In genomic region chr1:168064065-168064664, GRCm38 (mm10) we compare ENCODE assay signal across 18 mouse cellular contexts.
A peak's percentile ranks its signal among the peaks of the same experiment; 100 is the strongest.
DNase-seq lines count a peak whose midpoint lies in the region; ATAC-seq and TF ChIP-seq lines count a peak whose summit lies in the region.
"Had no signal": no experiment of that assay in that cellular context is flagged by ENCODE, and none has a peak within 500 bp of the region (broad histone marks: within the 10 kb centered on the region; RNA-seq: fewer than 3 reads in every experiment).

No protein-coding gene starts in this region.

- no peaks in the 10 kb centered on the region for H3K9me3 ChIP-seq in forebrain, embryonic 14.5 days (replicated peaks; ENCODE audit: control insufficient read depth, low read length)
- no peaks in the 10 kb centered on the region for H3K9me3 ChIP-seq in forebrain, embryonic 13.5 days (replicated peaks)
- H3K9me3 ChIP-seq in hindbrain, postnatal 0 days (ENCODE audit: low read length): no peaks in the 10 kb centered on the region
- no peaks in the 10 kb centered on the region for H3K9me3 ChIP-seq in hindbrain, embryonic 12.5 days (replicated peaks)
- H3K9me3 ChIP-seq: forebrain, embryonic 12.5 days; heart, embryonic 10.5 days; heart, embryonic 15.5 days; hindbrain, embryonic 15.5 days had no signal

- no peak for ATAC-seq in forebrain, embryonic 14.5 days
- ATAC-seq in forebrain, embryonic 13.5 days: no peak
- peak; percentile 75 for ATAC-seq in hindbrain, postnatal 0 days
- no peak for ATAC-seq in hindbrain, embryonic 12.5 days (ENCODE audit: low FRiP score)

- no peak for TF ChIP-seq CTCF in hindbrain, postnatal 0 days (IDR thresholded peaks at IDR 0.05; ENCODE audit: low read depth)

- H3K9ac ChIP-seq in forebrain, embryonic 14.5 days (ENCODE audit: low read length): no peak overlapping the region
- no peak overlapping the region for H3K9ac ChIP-seq in forebrain, embryonic 13.5 days
- H3K9ac ChIP-seq in hindbrain, postnatal 0 days (replicated peaks; ENCODE audit: low read length): no peak overlapping the region
- no peak overlapping the region for H3K9ac ChIP-seq in hindbrain, embryonic 12.5 days
- H3K9ac ChIP-seq: forebrain, embryonic 12.5 days; heart, embryonic 15.5 days; hindbrain, embryonic 15.5 days had no signal

- H3K4me1 ChIP-seq in forebrain, embryonic 14.5 days (ENCODE audit: control insufficient read depth, insufficient read depth, low read length): peaks cover 5% of the 10 kb centered on the region
- peaks cover 16% of the 10 kb centered on the region for H3K4me1 ChIP-seq in forebrain, embryonic 13.5 days
- H3K4me1 ChIP-seq in hindbrain, postnatal 0 days (ENCODE audit: insufficient read depth, low read length): peaks cover 6% of the 10 kb centered on the region; the same call in 1 of the 2 replicates
- H3K4me1 ChIP-seq in hindbrain, embryonic 12.5 days: no peaks in the 10 kb centered on the region
- H3K4me1 ChIP-seq: heart, embryonic 10.5 days; heart, embryonic 15.5 days had no signal

- H3K4me3 ChIP-seq in forebrain, embryonic 14.5 days (ENCODE audit: low read depth, low read length): no peak overlapping the region
- H3K4me3 ChIP-seq in forebrain, embryonic 13.5 days: no peak overlapping the region
- H3K4me3 ChIP-seq in hindbrain, postnatal 0 days (ENCODE audit: low read length): no peak overlapping the region
- no peak overlapping the region for H3K4me3 ChIP-seq in hindbrain, embryonic 12.5 days
- H3K4me3 ChIP-seq: forebrain, embryonic 12.5 days; heart, embryonic 10.5 days; heart, embryonic 15.5 days; hindbrain, embryonic 15.5 days had no signal

- no peak overlapping the region for H3K27ac ChIP-seq in forebrain, embryonic 14.5 days (ENCODE audit: low read depth, low read length)
- no peak overlapping the region for H3K27ac ChIP-seq in forebrain, embryonic 13.5 days
- H3K27ac ChIP-seq in hindbrain, postnatal 0 days: no peak overlapping the region
- H3K27ac ChIP-seq in hindbrain, embryonic 12.5 days: no peak overlapping the region
- H3K27ac ChIP-seq: forebrain, embryonic 12.5 days; heart, embryonic 10.5 days; heart, embryonic 15.5 days; hindbrain, embryonic 15.5 days had no signal

- DNase-seq in forebrain, embryonic 14.5 days (ENCODE audit: low spot score): peak; percentile 35
- peak; percentile 69 for DNase-seq in hindbrain, postnatal 0 days (ENCODE audit: low spot score)
- DNase-seq in right cerebral cortex, postnatal 10 days (ENCODE audit: low spot score in 2 of 2): peak; percentile 35 to 46
- DNase-seq in right cerebral cortex, adult 18-20 months: no peak
- DNase-seq: adrenal gland, adult 2 months; adrenal gland, postnatal 25 days; cerebellum, adult 18-20 months; cerebellum, postnatal 36 days; gastrocnemius, postnatal 36 days; heart, adult 18-20 months; heart, postnatal 14 days; kidney, adult 11 months had no signal

- H3K36me3 ChIP-seq in forebrain, embryonic 14.5 days (ENCODE audit: control insufficient read depth, insufficient read depth, low read length): no peaks in the 10 kb centered on the region
- no peaks in the 10 kb centered on the region for H3K36me3 ChIP-seq in forebrain, embryonic 13.5 days (ENCODE audit: poor library complexity, severe bottlenecking)
- H3K36me3 ChIP-seq in hindbrain, postnatal 0 days (ENCODE audit: insufficient read depth, low read length): no peaks in the 10 kb centered on the region
- no peaks in the 10 kb centered on the region for H3K36me3 ChIP-seq in hindbrain, embryonic 12.5 days
- H3K36me3 ChIP-seq: forebrain, embryonic 12.5 days; heart, embryonic 10.5 days; heart, embryonic 15.5 days; hindbrain, embryonic 15.5 days had no signal

- 80% methylated on average over 7 of the region's 7 CpGs for WGBS in forebrain, embryonic 14.5 days
- WGBS in forebrain, embryonic 13.5 days: 82% methylated on average over 7 of the region's 7 CpGs
- WGBS in hindbrain, postnatal 0 days: 51% methylated on average over 7 of the region's 7 CpGs
- 76% methylated on average over 7 of the region's 7 CpGs for WGBS in hindbrain, embryonic 12.5 days

- H3K27me3 ChIP-seq in forebrain, embryonic 14.5 days (replicated peaks; ENCODE audit: control insufficient read depth, insufficient read depth, low read length): no peaks in the 10 kb centered on the region
- no peaks in the 10 kb centered on the region for H3K27me3 ChIP-seq in forebrain, embryonic 13.5 days
- no peaks in the 10 kb centered on the region for H3K27me3 ChIP-seq in hindbrain, postnatal 0 days (ENCODE audit: insufficient read depth, low read length)
- H3K27me3 ChIP-seq in hindbrain, embryonic 12.5 days: no peaks in the 10 kb centered on the region
- H3K27me3 ChIP-seq: heart, embryonic 15.5 days; hindbrain, embryonic 15.5 days had no signal

- H3K4me2 ChIP-seq in forebrain, embryonic 14.5 days (ENCODE audit: low read length): no peak overlapping the region
- no peak overlapping the region for H3K4me2 ChIP-seq in forebrain, embryonic 13.5 days
- H3K4me2 ChIP-seq in hindbrain, postnatal 0 days (ENCODE audit: low read depth, low read length): no peak overlapping the region
- H3K4me2 ChIP-seq in hindbrain, embryonic 12.5 days (replicated peaks): no peak overlapping the region
- H3K4me2 ChIP-seq: forebrain, embryonic 12.5 days; heart, embryonic 15.5 days; hindbrain, embryonic 15.5 days had no signal
